Mouse (Mus musculus) c-Kit-positive CD71-positive TER-119-positive erythroid progenitor cells, embryonic 14.5 days (primary cell): ENCODE data around the gene Cdk12.

ENCODE experiments used
- DNase-seq: peaks from one replicate; pipeline ENCODE4 v3.0.0-alpha.2; 2013; ENCODE audit warnings: low spot score

Cdk12 gene

GRCm38 (mm10) chr11:98260706-98261479, 58.0 kb downstream of the Cdk12 start:
- DNase-seq = no peak

- peak; percentile 74 for DNase-seq
These were observed 62.2 kb downstream of the Cdk12 start for GRCm38 (mm10) chr11:98265039-98265438.

GRCm38 (mm10) chr11:98265891-98266290, 63.0 kb downstream of the Cdk12 start:
- DNase-seq = no peak

GRCm38 (mm10) chr11:98266699-98267402, 64.0 kb downstream of the Cdk12 start:
- no peak for DNase-seq

GRCm38 (mm10) chr11:98270066-98270465, 67.2 kb downstream of the Cdk12 start:
- no peak for DNase-seq

GRCm38 (mm10) chr11:98270466-98270865, 67.6 kb downstream of the Cdk12 start:
- DNase-seq = no peak

GRCm38 (mm10) chr11:98283740-98284139, 80.9 kb downstream of the Cdk12 start:
- DNase-seq = no peak

- DNase-seq = no peak
These were observed 81.4 kb downstream of the Cdk12 start for GRCm38 (mm10) chr11:98284230-98284629.

GRCm38 (mm10) chr11:98285368-98285767, 82.5 kb downstream of the Cdk12 start:
- no peak for DNase-seq

- no peak for DNase-seq
These were observed 84.7 kb downstream of the Cdk12 start for GRCm38 (mm10) chr11:98287531-98287930.

- DNase-seq = no peak
These were observed 85.1 kb downstream of the Cdk12 start for GRCm38 (mm10) chr11:98287961-98288360.

- no peak for DNase-seq
These were observed 87.0 kb downstream of the Cdk12 start for GRCm38 (mm10) chr11:98289873-98290272.

GRCm38 (mm10) chr11:98290906-98291305, 88.0 kb downstream of the Cdk12 start:
- no peak for DNase-seq

GRCm38 (mm10) chr11:98293070-98293469, 90.2 kb downstream of the Cdk12 start:
- DNase-seq = no peak

- no peak for DNase-seq
These were observed 91.5 kb downstream of the Cdk12 start for GRCm38 (mm10) chr11:98294188-98295012.

GRCm38 (mm10) chr11:98295013-98295585, 92.2 kb downstream of the Cdk12 start:
- DNase-seq = no peak

- no peak for DNase-seq
These were observed 93.4 kb downstream of the Cdk12 start for GRCm38 (mm10) chr11:98296277-98296676.

GRCm38 (mm10) chr11:98296916-98297315, 94.1 kb downstream of the Cdk12 start:
- DNase-seq = no peak

- no peak for DNase-seq
These were observed 94.9 kb downstream of the Cdk12 start for GRCm38 (mm10) chr11:98297778-98298177.

GRCm38 (mm10) chr11:98298484-98299205, 95.8 kb downstream of the Cdk12 start:
- DNase-seq = no peak

GRCm38 (mm10) chr11:98313790-98314323, 111.0 kb downstream of the Cdk12 start:
- peak; percentile 28 for DNase-seq
